Mouse (Mus musculus): Measurements from ENCODE around the gene Arpc2.

Gene Arpc2

GRCm38 (mm10) chr1:74235938-74236589 is at the start of gene Arpc2:
Gene Arpc2 (plus strand): TSS chr1:74236084.
- peak; percentile 92 for DNase-seq (ENCODE audit: low read depth, low spot score)

GRCm38 (mm10) chr1:74190471-74190870 is 45.4 kb upstream of the Arpc2 start:
- no peak for DNase-seq (ENCODE audit: low read depth, low spot score)

GRCm38 (mm10) chr1:74192711-74193110 is 43.2 kb upstream of the Arpc2 start:
- DNase-seq (ENCODE audit: low read depth, low spot score), result no peak

GRCm38 (mm10) chr1:74194445-74194844 is 41.4 kb upstream of the Arpc2 start, which contains the start of gene Cxcr1:
Gene Cxcr1 (minus strand): TSS chr1:74194631.
- no peak for DNase-seq (ENCODE audit: low read depth, low spot score)

DNA sequence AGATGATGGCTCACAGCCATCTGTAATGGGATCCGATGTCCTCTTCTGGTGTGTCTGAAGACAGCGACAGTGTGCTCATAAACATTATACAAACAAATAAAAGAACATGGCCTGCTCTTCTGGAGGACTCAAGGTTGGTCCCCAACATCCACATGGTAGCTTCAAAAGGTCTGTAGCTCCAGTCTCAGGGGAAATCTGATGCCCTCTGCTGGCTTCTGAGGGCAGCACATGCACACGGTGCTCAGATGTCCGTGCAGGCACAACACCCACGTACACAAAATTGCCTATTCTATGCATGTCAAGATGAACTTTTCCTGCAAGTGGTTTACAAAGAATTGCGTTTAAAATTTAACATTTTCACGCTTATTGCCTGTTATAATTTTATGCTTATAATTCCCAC is 39.9 kb upstream of the Arpc2 start:
- no peak for DNase-seq (ENCODE audit: low read depth, low spot score)

DNA sequence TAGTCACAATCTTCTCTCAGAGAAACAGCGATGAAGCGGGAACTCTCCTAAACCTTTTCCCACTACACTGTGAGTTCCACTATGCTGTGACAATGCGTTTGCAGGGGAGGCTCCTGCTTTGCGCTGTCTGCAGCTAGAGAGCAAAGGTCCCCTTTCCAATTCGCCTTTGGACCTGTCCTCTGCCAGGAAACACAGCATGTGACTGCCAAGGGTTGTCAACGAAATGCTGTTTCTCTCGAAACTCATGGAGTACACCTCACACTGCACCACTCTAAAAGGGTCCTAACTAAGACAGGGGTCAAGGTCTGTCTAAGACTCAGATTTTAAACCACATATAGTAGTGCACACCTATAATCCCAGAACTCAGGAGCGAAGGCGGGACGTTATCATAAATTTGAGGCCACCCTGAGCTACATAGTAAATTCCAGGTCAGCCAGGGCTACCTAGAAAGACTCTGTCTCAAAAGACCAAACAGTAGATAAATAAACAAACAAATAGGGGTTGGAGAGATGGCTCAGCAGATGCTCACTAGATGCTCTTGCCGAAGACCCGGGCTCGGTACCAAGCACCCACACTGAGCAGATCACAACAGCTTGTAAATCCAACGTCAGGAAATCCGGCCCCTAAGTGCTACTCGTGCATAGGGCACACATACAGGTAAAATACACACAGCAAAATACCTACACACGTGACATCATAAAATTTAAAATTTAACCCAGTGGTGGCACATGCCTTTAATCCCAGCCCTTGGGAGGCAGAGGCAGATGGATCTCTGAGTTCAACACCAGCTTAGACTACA is 39.1 kb upstream of the Arpc2 start:
- DNase-seq (ENCODE audit: low read depth, low spot score), result no peak

DNA sequence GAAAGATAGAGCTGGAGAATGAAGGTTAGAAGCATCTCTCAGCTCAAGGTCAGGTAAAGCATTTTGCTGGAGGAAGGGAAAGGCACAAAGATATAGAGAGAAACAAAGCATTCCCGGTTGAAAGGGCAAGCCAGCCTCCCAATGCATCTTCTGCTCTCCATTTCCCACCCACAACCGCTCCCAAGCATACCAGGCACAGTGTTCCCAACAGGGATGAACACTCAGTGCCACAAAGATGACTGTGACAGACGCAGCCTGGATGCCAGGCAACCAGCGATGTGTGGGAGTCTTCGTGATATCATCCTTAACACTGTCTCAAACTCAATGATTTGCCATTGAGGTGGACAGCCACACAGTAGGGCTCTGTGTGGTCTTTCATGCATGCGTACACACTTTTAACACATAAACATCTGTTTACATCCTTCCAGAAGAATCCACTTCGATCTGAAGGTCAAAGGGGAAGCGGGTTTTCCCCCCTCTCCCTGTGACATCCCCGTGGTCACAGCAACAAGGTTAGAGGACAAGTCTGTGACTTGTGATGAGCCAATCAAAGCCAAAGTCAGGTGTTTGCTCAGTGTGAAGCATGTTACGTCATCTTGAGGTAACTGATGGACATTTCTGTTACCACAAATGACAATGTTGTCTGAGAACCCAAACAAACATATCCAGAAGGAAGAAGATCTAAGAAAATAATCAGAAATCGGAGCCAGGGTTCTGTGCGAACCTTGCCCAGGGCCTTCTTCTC is 38.0 kb upstream of the Arpc2 start:
- no peak for DNase-seq (ENCODE audit: low read depth, low spot score)

- no peak for DNase-seq (ENCODE audit: low read depth, low spot score)
These were observed 36.8 kb upstream of the Arpc2 start for GRCm38 (mm10) chr1:74199046-74199445.

DNA sequence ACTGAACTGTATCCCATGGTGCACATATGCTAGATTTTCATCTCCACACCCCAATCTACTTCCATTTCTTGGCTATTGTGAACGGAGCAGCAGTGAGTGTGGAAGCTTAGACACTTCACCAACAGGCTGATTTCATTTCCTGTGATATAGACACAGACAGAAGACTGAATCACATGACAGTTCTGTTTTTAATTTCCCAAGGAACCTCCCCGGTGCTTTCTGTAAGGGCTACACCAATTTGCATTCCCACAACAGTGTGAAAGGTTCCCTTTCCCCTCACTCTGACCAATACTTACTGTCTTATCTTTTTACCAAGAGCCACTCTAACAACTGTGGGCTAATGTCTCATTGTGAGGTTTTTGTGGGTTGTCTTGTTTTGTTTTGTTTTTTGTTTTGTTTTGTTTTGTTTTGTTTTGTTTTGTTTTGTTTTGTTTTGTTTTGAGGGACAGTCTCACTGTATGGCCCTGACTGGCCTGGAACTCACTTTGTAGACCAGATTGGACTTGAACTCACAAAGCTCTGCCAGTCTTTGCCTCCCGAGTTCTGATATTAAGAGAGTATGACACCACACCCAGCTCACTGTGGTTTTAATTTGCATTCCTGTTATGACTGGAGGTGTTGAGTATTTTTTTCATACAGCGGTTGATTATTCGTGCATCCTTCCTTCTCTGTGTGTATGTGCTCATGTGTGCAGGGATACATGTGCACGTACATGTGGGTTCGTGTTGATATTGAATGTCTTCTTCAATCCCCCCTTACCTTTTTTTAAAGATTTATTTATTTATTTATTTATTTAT is 34.6 kb upstream of the Arpc2 start:
- DNase-seq (ENCODE audit: low read depth, low spot score), result no peak

DNA sequence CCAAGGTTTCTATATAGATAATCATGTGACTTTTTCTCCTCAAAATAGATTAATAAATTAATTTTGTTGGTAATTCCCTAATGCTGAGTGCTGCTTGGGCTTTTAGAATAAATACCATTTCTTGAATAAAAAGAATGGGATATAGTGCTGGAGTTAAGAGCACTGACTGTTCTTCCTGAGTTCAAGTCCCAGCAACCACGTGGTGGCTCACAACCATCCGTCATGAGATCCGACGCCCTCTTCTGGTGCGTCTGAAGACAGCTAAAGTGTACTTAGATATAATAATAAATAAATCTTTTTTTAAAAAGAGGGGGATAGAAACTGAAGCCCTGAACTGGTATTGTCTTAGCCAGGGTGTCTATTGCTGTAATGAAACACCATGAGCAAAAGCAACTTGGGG is 32.4 kb upstream of the Arpc2 start:
- no peak for DNase-seq (ENCODE audit: low read depth, low spot score)

GRCm38 (mm10) chr1:74205881-74206280 is 30.0 kb upstream of the Arpc2 start:
- peak; percentile 20 for DNase-seq (ENCODE audit: low read depth, low spot score)

DNA sequence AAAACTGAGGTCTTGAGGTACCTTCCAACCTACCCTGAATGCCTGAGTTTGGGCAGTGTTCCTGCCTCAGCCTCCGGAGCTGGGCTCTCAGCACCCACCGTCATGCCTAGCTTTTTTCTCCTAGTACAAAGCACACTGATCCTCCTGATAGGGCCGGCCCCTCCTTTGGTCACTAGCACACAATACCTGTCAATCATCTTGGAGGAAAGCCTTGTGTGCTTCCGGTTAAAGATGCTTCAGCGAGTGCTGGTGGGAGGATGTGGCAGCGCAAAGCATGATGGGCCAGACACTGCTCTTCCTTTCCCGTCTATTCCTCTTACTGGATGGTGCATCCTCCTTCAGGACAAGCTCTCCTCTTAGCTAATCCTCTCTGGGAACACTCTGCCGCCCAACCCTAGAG is 29.2 kb upstream of the Arpc2 start:
- no peak for DNase-seq (ENCODE audit: low read depth, low spot score)

DNA sequence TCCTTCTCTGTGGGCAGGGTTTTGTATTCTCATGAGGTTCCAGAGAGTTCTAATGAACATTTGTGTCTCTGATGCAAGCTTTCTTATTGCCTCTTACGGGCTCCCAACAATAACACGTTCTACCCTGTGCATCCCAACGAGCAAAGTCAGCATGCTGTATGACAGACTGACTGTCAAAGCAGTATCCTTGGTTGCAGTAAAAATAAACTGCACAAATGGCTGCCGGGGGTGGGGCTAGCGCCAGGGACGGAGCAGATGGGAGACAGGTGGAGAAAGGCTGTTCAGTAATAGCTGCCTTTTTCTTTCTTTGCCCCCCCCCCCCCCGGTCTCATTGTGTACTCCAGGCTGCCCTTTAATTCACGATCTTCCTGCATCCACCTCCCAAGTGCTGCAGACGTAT is 28.0 kb upstream of the Arpc2 start:
- no peak for DNase-seq (ENCODE audit: low read depth, low spot score)

GRCm38 (mm10) chr1:74208941-74209340 is 26.9 kb upstream of the Arpc2 start:
- DNase-seq (ENCODE audit: low read depth, low spot score), result no peak

DNA sequence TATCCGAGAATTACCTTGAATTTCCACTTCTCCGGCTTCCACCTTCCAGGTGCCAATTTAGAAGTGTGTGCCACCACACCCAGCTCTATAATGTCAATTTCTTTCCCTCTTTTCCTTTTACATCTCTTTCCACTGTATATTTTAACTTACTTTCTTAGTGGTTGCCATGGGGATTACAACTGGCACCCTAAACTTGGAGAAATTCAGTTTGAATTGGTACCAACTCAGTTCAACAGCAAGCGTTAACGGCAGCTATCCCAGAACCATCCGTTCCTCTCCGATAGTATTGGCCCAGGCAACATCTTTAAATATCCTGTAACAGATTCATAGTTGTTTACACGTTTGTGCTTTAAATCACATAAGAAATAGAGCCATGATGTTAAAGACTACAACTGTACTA is 16.0 kb upstream of the Arpc2 start:
- no peak for DNase-seq (ENCODE audit: low read depth, low spot score)

GRCm38 (mm10) chr1:74227317-74227716 is 8.6 kb upstream of the Arpc2 start:
- no peak for DNase-seq (ENCODE audit: low read depth, low spot score)

GRCm38 (mm10) chr1:74229942-74230341 is 5.9 kb upstream of the Arpc2 start:
- DNase-seq (ENCODE audit: low read depth, low spot score), result no peak

DNA sequence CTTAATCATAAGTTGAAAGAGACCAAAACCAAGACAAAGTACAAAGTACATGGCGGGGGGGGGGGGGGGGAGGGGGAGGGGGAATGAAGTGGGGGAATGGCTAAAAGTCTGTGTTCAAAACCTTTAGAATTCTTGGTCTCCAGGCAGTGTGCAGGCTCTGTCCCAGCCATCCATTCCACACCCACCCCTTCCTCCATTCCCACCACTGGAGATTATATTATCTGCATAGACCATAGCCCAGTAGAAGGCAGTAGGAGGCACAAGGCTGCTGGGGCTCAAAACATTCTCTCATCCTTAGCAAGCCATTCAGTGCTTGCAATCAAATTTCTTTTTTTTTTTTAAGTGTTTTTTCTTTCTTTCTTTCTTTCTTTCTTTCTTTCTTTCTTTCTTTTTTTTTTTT is 4.9 kb upstream of the Arpc2 start:
- no peak for DNase-seq (ENCODE audit: low read depth, low spot score)

DNA sequence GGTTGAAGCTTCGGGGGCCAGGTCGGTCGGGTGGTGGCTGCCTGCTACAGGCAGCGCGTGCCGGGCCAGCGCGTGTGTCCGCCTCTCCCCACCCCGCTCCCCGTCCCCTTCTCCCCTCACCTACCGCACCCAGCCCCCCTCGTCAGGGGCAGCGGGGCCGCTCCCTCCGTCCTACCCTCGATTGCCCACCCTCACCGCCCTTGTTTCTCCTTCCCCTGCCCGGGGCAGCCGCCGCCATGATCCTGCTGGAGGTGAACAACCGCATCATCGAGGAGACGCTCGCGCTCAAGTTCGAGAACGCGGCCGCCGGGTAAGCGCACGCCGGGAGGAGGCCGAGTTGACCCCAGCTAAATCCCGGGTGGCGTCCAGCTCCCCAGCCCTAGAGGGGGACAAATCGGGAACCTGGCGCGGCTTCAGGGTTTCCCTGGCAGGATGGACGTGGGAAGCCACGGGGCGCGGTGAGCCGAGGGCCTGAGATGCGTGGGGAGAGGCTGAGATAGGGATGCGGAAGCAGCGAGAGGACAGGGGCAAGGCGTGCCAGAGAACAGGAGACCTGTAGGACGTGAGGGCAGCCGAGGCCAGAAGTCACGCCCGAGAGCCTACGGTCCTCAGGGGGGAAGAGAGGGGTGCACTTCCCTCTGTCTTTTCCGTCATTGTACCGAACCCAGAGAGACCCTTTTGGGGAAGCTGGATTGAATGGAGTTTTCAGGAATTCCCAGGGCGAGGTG is 870 bp downstream of the Arpc2 start:
- no peak for DNase-seq (ENCODE audit: low read depth, low spot score)

DNA sequence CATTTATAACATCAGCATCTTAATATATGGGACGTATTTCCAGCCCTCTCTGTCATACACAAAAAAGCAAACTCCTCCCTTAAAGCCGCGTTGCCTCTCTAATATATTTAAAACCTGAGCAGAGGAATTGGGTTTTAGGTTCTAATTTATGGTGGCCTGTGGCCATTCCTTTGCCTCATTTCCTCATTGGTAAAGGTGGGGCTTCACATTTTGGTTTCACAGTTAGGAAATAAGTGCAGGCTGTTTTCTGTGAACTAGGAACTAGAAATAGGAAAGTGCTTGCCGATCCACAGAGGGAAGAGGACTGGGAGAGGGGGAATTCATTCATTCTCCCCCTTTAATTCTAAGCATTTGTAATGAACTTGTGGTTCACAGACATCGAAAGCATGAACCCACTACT is 1.8 kb downstream of the Arpc2 start:
- DNase-seq (ENCODE audit: low read depth, low spot score), result no peak

GRCm38 (mm10) chr1:74238136-74238535 is 2.3 kb downstream of the Arpc2 start:
- DNase-seq (ENCODE audit: low read depth, low spot score), result no peak

All from retina, adult 2 months (tissue).